Mouse (Mus musculus): ENCODE results near the gene Hrh3.

DNA sequence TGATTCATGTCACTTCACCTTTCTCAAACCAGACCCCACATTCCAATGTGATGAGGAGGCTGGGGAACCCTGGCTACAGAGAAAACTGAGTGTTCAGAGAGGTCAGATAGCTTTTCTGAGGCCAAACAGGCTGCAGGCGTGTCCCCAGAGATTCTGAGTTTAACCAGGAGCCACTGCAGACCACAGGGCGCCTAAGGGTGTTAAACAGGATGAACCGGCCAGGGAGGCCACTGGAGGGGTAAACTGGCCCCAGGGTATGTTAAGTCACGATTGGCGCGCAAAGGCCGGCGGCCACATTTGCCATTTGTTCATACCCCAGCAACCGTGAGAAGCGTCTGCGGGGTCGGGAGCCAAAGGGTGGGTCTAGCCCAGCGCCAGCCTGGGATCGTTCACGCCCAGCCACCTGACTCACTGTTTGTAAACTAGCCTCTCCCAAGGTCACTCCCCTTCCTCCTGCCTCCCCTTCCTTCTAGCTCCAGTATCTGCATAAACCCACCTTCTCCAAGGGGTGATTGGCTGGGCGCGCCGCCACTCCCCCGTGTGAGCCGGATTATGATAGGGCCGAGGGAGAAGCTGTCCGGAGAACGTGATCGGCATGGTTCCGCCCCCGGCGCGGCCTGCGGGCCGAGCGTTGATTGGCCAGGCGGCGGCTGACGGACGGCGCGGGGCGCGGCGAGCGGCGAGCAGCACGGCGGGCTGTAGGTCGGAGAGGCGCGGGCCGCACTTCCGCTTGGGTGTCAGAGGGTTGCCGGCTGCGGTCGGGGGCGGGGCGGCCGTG lies 14.6 kb upstream of the Hrh3 start, which contains the start of gene Osbpl2:
- no peak for TF ChIP-seq CTCF (IDR thresholded peaks at IDR 0.05; ENCODE audit: insufficient read depth, low read length)
- TF ChIP-seq POLR2A (IDR thresholded peaks at IDR 0.05; ENCODE audit: borderline replicate concordance, extremely low read depth, low read depth, low read length), result peak; percentile 77; the same call in 1 of the 2 replicates
